Mouse (Mus musculus) ES-E14 (cell line): ENCODE results near the gene Edn1. TPM values are rescaled to one million over a fixed set of nuclear protein-coding genes. Genes with fewer than 3 reads are reported as not detected.

Source experiments
- DNase-seq: peaks from one replicate; pipeline ENCODE4 v3.0.0-alpha.2; 2013; ENCODE audit warnings: low read depth, low spot score
- H3K27ac ChIP-seq: 2 replicates; pipeline ENCODE4 v1.5.1; 2012; ENCODE audit warnings: low read depth, mild to moderate bottlenecking, low read length, moderate library complexity, mixed read lengths; ENCODE audit not compliant: poor library complexity, insufficient read depth, severe bottlenecking
- H3K36me3 ChIP-seq: 2 replicates; pipeline ENCODE4 v1.6.1; 2012; ENCODE audit warnings: mild to moderate bottlenecking, low read length, moderate library complexity, mixed read lengths; ENCODE audit not compliant: control insufficient read depth, poor library complexity, insufficient read depth, severe bottlenecking
- H3K4me1 ChIP-seq, 2 experiments: fragments of 150-350 bp in 1 of 2; sonication (generic) in 1 of 2; 2 replicates each; pipeline ENCODE4 v1.6.1; 2012; ENCODE audit warnings: low read length in 2 of 2, mild to moderate bottlenecking in 1 of 2, mixed read lengths in 1 of 2; ENCODE audit not compliant: control insufficient read depth in 2 of 2, insufficient read depth in 2 of 2, poor library complexity in 1 of 2
- H3K4me3 ChIP-seq, 2 experiments: fragments of 150-350 bp in 1 of 2; sonication (generic) in 1 of 2; 2 replicates each; pipeline ENCODE4 v1.5.1; 2012; ENCODE audit warnings: low read length in 2 of 2, low read depth in 1 of 2, mild to moderate bottlenecking in 1 of 2, mixed read lengths in 1 of 2; ENCODE audit not compliant: insufficient read depth in 1 of 2, poor library complexity in 1 of 2, severe bottlenecking in 1 of 2
- H3K9ac ChIP-seq: 2 replicates; pipeline ENCODE4 v1.6.1; 2012; ENCODE audit warnings: low read depth, mild to moderate bottlenecking, low read length, mixed read lengths; ENCODE audit not compliant: poor library complexity, insufficient read depth, severe bottlenecking
- H3K9me3 ChIP-seq: fragments of 150-350 bp; sonication (generic); 2 replicates; pipeline ENCODE4 v1.6.1; 2012; ENCODE audit warnings: low read depth, mild to moderate bottlenecking, low read length; ENCODE audit not compliant: control insufficient read depth, insufficient read depth
- CHD2 ChIP-seq: IDR thresholded peaks from 2 replicates; pipeline ENCODE4 v1.6.1; 2014; ENCODE audit warnings: mild to moderate bottlenecking, low read depth, low read length, inconsistent platforms
- HCFC1 ChIP-seq: IDR thresholded peaks from 2 replicates; pipeline ENCODE4 v1.6.1; 2012; ENCODE audit warnings: low read length, inconsistent platforms, borderline replicate concordance; ENCODE audit not compliant: insufficient read depth
- MAFK ChIP-seq: IDR thresholded peaks from 2 replicates; pipeline ENCODE4 v1.6.1; 2014; ENCODE audit warnings: mild to moderate bottlenecking, low read depth, low read length, inconsistent platforms; ENCODE audit not compliant: insufficient read depth
- ZC3H11A ChIP-seq: IDR thresholded peaks from 2 replicates; pipeline ENCODE4 v1.6.1; 2012; ENCODE audit warnings: low read depth, mild to moderate bottlenecking, inconsistent platforms, low read length, borderline replicate concordance
- ZNF384 ChIP-seq: IDR thresholded peaks from 2 replicates; pipeline ENCODE4 v1.6.1; 2012; ENCODE audit warnings: low read depth, low read length, inconsistent platforms
- in situ Hi-C, 2 experiments: fragments of 600-800 bp; cut with MboI; formaldehyde crosslinking; loops; one replicate each; pipeline ENCODE4 v1.15.1; 2025; ENCODE audit warnings: low sequenced_read_pairs in 2 of 2, inconsistent platforms in 1 of 2; ENCODE audit not compliant: unreplicated experiment in 2 of 2
- total RNA-seq: library from RNA; depleted of rRNA; stranded (reverse); fragments of 300-350 nt; gene quantifications from 2 replicates; pipeline ENCODE4 v1.2.3, GENCODE M21; 2012; rRNA removed

Edn1 gene
- total RNA-seq = 4.7 and 9.2 TPM in 2 replicates

DNA sequence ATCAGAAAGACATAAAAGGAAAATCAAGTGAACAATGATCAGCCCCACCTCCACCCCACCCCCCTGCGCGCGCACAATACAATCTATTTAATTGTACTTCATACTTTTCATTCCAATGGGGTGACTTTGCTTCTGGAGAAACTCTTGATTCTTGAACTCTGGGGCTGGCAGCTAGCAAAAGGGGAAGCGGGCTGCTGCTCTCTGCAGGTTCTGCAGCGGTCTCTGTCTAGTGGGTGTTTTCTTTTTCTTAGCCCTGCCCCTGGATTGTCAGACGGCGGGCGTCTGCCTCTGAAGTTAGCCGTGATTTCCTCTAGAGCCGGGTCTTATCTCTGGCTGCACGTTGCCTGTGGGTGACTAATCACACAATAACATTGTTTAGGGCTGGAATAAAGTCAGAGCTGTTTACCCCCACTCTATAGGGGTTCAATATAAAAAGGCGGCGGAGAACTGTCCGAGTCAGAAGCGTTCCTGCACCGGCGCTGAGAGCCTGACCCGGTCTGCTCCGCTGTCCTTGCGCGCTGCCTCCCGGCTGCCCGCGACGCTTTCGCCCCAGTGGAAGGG is at the start of gene Edn1:
Gene Edn1 (plus strand): TSS at position 316 of the 561 bp plus-strand sequence.
- no peak for TF ChIP-seq MAFK
- no peak for TF ChIP-seq ZC3H11A
- no peak for TF ChIP-seq ZNF384
- TF ChIP-seq HCFC1 = no peak
- no peak for TF ChIP-seq CHD2
- in situ Hi-C loops = no loop called here
- Histone ChIP-seq H3K9me3 (no peaks in the 10 kb centered on the region), H3K9ac (no peak within 1 kb of the TSS), H3K4me3 (peak within 1 kb of the TSS; percentile 54 to 63), H3K4me1 (peaks cover 0 to 5% of the 10 kb centered on the region in 2 experiments; a peak in 2 of 4 replicates), H3K36me3 (no peaks in the 10 kb centered on the region; the same call in 1 of the 2 replicates), H3K27ac (peak within 1 kb of the TSS; percentile 31; the same call in 1 of the 2 replicates)
- DNase-seq = peak; percentile 62

DNA sequence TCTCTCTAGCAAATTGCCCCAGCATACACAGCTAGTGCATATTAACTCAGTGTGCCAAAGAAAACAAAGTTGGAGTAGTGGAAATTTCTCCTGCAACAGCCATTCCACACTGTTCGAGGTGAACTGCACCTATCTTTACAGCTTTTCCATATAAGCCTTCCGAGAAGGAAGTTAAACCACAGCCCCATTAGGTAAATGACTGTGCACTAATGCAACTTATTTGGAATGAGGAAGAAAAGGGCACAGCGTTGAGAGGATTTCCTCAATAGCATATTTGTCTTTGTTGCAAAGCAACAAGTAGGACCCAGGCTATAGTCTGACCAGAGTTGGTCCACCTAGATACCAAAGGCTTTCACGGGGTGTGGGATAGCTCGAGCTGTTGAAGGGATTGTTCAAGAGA is 47.5 kb upstream of the Edn1 start:
- Histone ChIP-seq H3K9me3 (no peaks in the 10 kb centered on the region), H3K9ac (no peak overlapping the region), H3K4me1 (no peaks in the 10 kb centered on the region), H3K4me3 (no peak overlapping the region), H3K27ac (no peak overlapping the region), H3K36me3 (no peaks in the 10 kb centered on the region)
- no peak for DNase-seq
- TF ChIP-seq MAFK = no peak
- no peak for TF ChIP-seq ZNF384
- TF ChIP-seq CHD2 = no peak
- no peak for TF ChIP-seq ZC3H11A
- no peak for TF ChIP-seq HCFC1
- in situ Hi-C loops = no loop called here

DNA sequence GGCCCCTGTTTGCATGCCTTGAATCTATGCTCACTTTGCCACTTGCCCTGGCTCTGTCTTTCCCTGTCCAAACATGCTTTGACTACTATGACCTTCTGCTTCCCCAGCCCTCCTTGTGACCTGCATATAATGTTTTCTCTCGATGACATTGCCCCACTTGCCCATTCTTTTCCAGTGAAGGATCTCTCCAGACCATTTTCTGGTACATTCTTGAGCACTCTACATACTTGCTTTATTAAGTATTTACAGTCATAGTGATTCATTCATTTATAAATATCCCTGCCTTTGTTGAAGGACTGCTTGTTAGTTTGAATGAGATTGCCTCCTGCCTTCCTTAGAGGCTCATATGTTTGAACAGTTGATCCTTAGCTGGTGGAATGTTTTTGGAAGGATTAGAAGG is 46.2 kb upstream of the Edn1 start:
- Histone ChIP-seq H3K27ac (no peak overlapping the region), H3K36me3 (no peaks in the 10 kb centered on the region), H3K9me3 (no peaks in the 10 kb centered on the region), H3K9ac (no peak overlapping the region), H3K4me1 (no peaks in the 10 kb centered on the region), H3K4me3 (no peak overlapping the region)
- in situ Hi-C loops = no loop called here
- DNase-seq = no peak
- no peak for TF ChIP-seq ZNF384
- TF ChIP-seq MAFK = no peak
- no peak for TF ChIP-seq CHD2
- TF ChIP-seq ZC3H11A = no peak
- TF ChIP-seq HCFC1 = no peak

DNA sequence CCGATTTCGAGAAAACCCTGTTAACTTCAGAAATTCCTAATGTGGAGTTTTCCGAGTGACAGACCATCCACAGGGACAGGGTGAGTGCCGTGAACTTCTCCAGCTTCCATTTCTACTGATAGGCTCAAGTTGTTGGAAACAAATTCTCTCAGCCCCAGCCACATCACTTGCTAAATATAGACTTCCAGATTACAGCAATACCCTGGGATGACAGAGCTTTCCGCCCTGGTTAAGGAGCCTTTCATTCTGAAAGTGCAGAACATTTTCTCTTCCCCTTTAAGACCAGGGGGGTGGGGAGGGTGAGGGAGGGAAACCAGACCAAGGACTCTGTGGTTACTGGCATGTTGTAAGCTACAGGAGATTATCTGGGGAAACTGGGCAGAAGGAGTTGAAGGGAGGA is 42.9 kb upstream of the Edn1 start:
- Histone ChIP-seq H3K4me1 (no peaks in the 10 kb centered on the region), H3K36me3 (no peaks in the 10 kb centered on the region), H3K9me3 (no peaks in the 10 kb centered on the region), H3K4me3 (no peak overlapping the region), H3K9ac (no peak overlapping the region), H3K27ac (no peak overlapping the region)
- in situ Hi-C loops = no loop called here
- TF ChIP-seq ZNF384 (no peak), ZC3H11A (no peak), CHD2 (no peak), MAFK (no peak), HCFC1 (no peak)
- DNase-seq = no peak

DNA sequence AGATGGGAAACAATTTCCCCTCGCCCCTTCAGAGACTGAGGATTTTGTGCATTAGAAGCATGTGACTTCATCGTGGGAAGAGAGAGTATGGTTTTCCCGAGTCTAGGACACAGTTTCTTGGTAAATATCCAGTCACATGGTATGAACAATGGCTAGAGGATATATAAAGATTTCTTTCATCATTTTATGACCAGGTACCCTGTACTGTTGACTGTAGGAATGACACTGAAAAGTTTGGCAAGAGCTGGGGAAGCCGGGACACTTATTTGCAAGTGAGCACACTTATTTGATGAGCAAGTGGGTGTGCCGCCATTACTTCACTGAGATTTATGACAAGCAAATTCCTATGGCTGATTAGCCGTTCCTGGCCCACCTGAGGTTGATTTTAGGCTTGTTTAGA is 40.6 kb upstream of the Edn1 start:
- in situ Hi-C loops = no loop called here

More for the DNA sequence above, 40.6 kb upstream of the Edn1 start:
- Histone ChIP-seq H3K4me1 (no peaks in the 10 kb centered on the region), H3K9ac (no peak overlapping the region), H3K36me3 (no peaks in the 10 kb centered on the region), H3K4me3 (no peak overlapping the region), H3K9me3 (no peaks in the 10 kb centered on the region), H3K27ac (no peak overlapping the region)
- TF ChIP-seq ZNF384 (no peak), ZC3H11A (no peak), MAFK (no peak), HCFC1 (no peak), CHD2 (no peak)
- DNase-seq = no peak
